Mouse (Mus musculus) heart, postnatal 0 days (tissue): ENCODE measurements around the gene Tert.

Source experiments
- CTCF ChIP-seq: IDR thresholded peaks from 2 replicates; pipeline ENCODE4 v1.5.1; 2016; ENCODE audit warnings: antibody characterized with exemption, control low read depth, low read depth
- EP300 ChIP-seq: IDR thresholded peaks from 2 replicates; pipeline ENCODE4 v1.6.1; 2016; ENCODE audit warnings: antibody characterized with exemption, low read depth

DNA sequence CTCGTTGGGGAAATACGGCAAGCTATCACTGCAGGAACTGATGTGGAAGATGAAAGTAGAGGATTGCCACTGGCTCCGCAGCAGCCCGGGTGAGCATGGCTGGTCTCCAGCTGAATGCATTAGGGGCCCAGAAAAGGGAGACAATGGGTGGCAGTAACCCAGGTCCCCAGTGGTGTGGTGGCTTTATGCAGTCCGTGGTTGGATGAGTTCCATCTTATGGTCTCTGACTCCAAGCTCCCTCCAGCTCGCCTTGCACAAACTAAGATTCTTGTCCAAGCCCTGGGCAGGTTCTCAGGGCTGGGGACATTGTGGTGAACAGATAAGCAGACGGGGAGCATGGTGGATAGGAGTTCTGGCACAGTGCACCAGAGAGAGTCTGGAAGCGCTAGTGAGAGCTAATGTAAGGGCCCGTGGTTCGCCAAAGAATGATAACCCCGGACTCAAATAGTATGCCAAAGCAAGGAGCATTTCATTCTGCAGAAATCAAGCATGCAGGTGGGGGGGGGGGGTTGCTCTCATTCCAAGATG lies 1.9 kb downstream of the Tert start:
- TF ChIP-seq EP300: no peak
- TF ChIP-seq CTCF: no peak
